Mouse (Mus musculus) spleen, adult 2 months (tissue): ENCODE data around the gene Rpl12.

Experiments
- CTCF ChIP-seq: fragments of 200-500 bp; IDR thresholded peaks from 2 replicates; pipeline ENCODE4 v1.5.1; 2011; ENCODE audit warnings: mild to moderate bottlenecking, inconsistent platforms; ENCODE audit not compliant: insufficient read depth, insufficient read length, insufficient replicate concordance; ENCODE audit errors: extremely low read depth
- POLR2A ChIP-seq: fragments of 200-500 bp; IDR thresholded peaks from 2 replicates; pipeline ENCODE4 v1.6.1; 2011; ENCODE audit warnings: low read depth, low read length, inconsistent platforms

GRCm38 (mm10) chr2:32971235-32971634, 9.9 kb downstream of the Rpl12 start:
- TF ChIP-seq POLR2A (no peak), CTCF (no peak)
